Mouse (Mus musculus) spleen, adult 10 weeks (tissue): ENCODE data around the gene Gm4787. TPM values are rescaled to one million over a fixed set of nuclear protein-coding genes. Genes with fewer than 3 reads are reported as not detected.

Source experiments
- polyA plus RNA-seq: library from polyadenylated mRNA; stranded (reverse); fragments of 350-450 nt; fragmentation: Illumina TruSeq; extraction: RNeasy Lipid Tissue Mini Kit (QIAGEN cat#74804); gene quantifications from one replicate; pipeline ENCODE4 v1.2.3, GENCODE M21; 2015; ENCODE audit warnings: low replicate concordance; ENCODE audit not compliant: insufficient read depth

The Gm4787 gene
- polyA plus RNA-seq = 2.8 TPM

DNA sequence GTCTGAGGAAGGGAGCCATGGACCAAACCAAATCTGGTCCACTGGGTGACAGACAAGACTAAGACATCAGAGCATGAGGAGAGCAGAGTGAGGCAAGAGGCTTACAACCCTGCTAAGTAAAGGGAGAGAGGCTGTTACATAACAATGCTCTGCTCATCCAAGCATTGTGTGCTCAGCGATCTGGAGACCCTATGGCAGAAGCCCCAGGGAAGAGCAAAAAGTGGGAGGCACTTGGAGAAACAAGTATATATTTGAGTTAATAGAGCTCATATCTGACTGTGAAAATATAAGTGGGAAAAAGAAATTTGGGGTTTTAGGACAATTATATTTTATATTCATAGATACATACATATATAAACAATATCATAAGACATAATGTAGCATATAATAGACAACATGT, at the start of gene Gm4787:
Gene Gm4787 (minus strand): TSS at position 101 of the 400 bp plus-strand sequence.

DNA sequence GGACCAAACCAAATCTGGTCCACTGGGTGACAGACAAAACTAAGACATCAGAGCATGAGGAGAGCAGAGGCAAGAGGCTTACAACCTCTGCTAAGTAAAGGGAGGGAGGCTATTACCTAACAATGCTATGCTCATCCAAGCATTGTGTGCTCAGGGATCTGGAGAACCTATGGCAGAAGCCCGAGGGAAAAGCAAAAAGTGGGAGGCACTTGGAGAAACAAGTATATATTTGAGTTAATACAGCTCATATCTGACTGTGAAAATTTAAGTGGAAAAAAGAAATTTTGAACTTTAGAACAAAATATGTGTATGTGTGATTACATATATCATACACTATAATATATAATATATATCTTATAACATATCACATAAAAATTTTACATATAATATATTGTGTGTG, 42.6 kb upstream of the Gm4787 start, which contains the start of gene Adam4:
Gene Adam4 (minus strand): TSS at position 101 of the 400 bp plus-strand sequence.

DNA sequence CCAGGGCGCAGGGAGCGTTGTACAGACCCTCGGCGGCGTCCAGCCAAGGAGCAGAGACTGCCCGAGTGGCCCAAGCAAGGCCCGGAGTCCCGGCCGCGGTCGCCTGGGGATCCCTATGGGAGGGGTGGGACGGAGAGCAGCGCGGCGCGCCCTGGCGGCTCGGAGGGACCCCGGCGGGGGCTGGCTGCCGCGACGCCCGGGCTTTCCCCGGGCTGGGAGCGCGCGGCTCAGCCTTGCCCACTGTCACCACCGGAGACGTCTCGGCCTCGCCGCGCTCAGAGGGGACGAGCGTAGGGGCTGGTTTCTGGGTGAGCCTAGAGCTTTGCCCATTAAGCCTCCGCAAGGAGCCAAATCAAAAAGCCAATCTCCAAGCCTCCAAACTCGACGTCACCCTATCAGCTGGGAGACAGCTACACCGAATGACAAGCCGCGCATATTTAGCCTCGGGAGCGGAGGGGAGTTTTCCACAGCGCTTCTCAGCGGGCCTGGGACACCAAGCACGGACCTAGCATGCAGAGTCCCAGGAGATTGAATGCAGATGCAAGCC, 46.3 kb downstream of the Gm4787 start, which contains the start of gene Slc8a3:
Gene Slc8a3 (minus strand): TSS at position 306 of the 547 bp plus-strand sequence.

Other genes with a start within 250 kb of the Gm4787 start
- gene Slc8a3, start 46.3 kb downstream of the Gm4787 start, polyA plus RNA-seq = not detected
- gene Adam4, start 42.5 kb upstream of the Gm4787 start, polyA plus RNA-seq = 3.6 TPM
- gene Cox16, start 105.7 kb upstream of the Gm4787 start, polyA plus RNA-seq = 99.0 TPM
- 2.6 TPM for gene Gm20498, start 153.4 kb upstream of the Gm4787 start, polyA plus RNA-seq
- 55.6 TPM for gene Synj2bp, start 153.4 kb upstream of the Gm4787 start, polyA plus RNA-seq
- gene Adam21, start 189.0 kb upstream of the Gm4787 start, polyA plus RNA-seq = 0.10 TPM
- 60.4 TPM for gene Med6, start 215.5 kb upstream of the Gm4787 start, polyA plus RNA-seq